Mouse (Mus musculus): Measurements from ENCODE around the gene Tnrc6c.

Gene Tnrc6c

DNA sequence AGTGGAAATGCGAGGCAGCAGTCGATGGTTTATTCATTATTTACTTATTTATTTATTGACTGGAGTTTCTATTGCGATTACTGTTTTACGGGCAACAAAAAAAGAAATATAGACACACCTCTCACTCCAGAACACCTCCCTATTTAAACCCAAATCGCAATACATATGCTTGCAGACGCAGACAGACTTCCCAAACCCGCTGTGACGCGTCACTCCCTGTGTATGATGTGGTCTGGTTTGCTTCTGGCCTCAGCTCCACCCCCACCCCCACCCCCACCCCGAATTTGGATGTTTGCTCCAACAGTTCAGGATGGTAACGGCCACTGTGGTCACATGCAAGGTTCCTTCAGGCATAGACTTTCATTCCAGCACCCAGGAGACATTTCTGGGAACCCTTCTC, 15.3 kb upstream of the Tnrc6c start:
- no peak for DNase-seq

DNA sequence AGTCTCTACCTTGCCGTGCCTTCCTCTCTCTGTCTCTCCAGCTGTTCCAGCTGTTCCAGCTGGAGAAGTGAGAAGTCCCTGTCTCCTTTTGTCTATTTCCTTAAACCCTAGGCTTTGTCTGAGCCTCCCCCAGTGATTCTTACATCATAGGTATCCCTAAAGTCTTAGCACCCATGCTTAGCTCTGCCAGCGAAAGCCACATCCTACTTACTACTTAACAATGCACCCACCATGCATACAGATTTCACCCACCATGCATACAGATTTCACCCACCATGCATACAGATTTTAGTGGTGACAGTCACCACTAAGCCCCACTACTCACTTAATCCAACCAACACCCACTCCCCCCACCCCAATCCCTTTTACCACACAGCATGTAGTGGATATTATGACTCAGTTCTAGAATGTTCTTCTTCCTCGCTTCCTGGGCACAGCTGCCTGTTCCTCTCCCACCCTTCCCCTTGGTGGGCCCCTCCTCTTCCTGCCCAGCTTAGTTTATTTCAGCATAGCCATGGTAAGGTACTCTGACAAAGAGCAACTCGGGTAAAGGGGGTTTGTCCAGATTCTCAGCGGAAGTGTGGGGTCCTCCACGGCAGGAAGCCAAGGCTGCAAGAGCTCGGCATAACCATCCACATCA, 14.6 kb upstream of the Tnrc6c start:
- no peak for DNase-seq

DNA sequence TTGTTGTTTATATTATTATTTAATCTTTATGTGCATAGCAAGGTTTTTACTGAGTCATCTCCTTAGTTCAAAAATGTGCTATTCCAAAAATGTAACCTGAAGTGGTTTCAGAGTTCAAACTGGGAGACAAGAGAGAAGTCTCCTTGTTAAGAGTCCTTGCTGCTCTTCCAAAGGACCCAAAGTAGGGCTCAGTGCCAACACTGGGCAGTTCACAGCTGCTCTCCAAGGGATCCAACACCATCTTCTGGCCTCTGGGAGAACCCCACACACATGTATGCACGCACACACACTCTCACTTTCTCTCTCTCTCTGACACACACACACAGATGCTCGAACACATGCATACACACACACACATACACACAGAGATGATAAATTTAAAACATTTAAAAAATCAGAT, 11.9 kb upstream of the Tnrc6c start:
- DNase-seq = no peak

DNA sequence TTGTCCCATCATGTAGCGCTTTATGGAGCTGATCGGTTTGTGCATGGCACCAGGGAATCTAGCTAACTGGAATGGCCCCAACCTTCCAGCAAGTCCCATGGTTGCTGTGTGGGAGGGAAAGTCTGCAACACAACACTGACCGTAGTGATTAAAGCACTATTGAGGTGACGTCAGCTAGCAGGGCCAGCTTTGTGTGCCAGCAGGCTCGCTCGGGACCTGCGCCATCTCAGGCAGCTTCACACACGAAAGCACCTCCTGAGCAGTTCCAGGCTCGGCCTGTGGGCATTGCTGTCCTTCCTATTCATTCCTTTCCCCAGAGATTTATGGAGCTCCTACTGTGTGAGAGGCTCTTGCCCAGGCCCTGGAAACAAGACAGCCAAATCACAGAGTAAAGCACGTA, 10.8 kb upstream of the Tnrc6c start:
- no peak for DNase-seq

DNA sequence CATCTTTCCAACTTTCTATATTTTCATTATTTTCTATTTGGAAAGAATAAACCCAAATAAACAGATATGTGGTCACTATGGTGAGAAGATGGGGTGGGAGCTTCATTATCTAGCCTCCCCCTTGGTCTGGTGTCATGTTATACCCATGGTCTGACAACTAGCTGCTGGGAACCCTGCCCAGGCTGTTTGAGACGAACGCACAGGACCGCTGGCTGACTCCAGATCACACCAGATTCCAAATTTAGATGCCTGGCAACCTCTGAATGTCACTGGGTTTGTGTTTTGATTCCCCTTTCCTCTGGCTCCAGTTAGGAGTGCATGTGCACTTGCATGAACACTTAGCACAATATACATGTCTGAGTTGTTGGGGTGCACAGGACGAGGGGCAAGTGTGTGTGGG, 7.3 kb upstream of the Tnrc6c start:
- DNase-seq = no peak

DNA sequence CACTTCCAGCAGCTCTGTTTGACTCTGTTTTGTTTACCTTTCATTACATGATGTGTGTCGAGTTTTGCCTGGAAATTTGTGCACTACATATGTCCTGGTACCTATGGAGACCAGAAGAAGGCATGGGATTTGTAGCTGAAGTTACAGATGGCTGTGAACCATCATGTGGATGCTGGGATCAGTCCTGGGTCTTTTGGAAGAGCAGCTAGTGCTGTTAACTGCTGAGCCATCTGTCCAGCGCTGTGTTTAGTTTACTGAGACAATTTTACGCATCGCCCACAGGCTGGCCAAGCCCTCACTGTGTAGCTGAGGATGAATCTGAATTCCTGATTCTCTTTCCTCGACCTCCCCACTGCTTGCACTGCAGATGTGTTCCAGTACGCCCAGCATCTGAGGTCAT, 6.1 kb upstream of the Tnrc6c start:
- no peak for DNase-seq

DNA sequence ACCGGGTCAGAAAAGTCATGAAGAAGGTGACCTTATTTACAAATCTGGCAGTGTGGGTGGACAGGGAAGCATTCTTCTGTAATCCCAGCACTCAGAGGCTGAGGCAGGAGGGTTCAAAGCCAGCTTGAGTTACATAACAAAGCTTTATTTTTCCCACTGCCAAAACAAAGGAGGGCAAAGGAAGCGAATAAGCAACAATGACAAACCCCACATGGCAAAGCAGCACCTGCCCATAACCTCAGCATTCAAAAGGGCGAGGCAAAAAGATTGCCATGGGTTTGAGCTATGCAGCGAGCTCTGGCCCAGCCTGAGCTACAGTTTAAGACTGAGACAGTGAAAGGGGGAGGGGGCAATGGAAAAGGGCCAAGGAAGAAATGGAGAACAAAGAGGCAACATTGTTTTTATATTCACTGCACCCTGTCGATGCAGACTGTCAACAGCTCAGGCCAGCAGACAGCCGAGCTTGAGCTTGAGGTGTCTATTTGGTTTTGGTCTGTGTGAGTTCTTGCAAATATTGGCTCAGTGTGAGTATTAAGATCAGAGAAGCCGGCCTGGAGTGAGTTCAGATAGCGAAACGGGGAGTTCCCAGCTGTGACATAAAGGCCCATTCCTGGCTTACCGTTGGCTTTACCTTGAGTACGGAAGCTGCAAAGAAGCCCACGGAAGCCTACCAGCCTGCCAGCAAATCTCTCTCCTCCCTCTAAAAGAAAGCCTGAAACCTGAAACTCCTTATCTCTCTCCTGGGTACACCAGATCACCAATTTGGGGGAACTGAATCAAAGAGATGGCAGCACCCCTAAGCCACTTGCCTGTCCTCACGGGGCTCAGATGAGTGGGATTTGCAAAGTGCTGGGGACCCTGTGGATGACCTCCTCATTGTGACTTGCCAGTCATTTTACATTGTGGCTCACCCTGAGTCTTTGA, 3.1 kb upstream of the Tnrc6c start:
- no peak for DNase-seq

DNA sequence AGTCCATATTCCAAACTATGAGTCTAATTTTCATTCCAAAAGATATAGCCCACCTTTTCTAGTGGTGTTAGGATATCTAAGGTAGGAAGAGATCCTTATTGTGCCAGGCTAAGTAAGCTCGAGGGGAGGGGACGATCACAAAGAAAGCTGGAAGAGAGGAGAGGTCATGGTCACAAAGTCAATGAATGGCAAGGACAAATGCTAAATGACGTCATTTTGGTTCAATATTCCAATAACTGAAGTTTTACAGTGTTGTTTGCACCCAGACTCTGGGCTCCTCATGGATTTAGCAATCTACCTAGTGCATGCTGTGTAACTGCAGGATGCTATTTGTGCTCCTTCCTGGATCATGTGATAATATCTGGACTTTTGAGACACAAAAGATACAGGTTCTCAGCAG, 1.2 kb upstream of the Tnrc6c start:
- no peak for DNase-seq

DNA sequence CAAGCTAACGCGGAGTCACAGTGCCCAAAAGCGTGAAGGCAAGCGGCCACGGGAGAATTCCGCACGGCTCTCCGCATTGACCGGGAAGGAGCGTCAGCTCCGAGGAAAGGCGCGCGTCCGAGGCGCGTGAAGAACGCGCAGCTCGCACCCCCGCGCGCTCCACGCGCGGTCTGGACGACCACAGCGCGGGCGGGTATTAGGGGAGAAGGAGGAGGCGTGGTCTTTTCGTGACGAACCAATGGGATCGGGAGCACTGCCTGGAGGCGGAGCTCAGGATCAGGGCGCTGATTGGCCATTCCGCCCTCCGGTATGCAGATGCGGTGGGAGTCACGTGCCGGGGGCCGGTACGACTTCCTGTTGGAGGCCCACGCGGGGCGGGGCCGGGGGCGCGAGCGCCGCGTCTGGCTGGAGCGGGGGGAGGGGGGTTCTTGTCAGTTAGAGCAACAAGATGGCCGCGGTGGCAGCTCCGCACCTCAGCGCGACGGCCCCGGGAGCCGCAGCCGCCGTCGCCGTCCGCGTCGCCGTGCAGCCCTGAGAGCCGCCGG, 363 bp downstream of the Tnrc6c start:
- DNase-seq = peak; percentile 100

DNA sequence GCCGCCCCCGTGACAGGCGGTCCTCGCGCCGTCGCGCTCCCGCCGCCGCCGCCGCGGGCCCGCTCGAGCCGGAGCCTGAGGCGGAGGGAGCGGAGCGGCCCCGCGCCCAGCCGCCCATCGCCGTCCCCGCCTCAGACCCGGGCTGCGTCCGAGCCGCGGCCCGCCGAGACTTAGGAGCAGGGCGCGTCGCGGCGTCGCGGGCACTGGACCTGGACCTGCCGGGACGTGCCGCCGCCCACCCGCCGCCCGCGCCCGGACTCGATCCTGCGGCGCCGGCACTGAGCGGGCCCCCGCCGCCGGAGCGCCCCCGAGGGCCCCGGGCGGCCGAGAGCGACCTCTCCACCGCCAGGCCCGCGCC, 824 bp downstream of the Tnrc6c start:
- no peak for DNase-seq

DNA sequence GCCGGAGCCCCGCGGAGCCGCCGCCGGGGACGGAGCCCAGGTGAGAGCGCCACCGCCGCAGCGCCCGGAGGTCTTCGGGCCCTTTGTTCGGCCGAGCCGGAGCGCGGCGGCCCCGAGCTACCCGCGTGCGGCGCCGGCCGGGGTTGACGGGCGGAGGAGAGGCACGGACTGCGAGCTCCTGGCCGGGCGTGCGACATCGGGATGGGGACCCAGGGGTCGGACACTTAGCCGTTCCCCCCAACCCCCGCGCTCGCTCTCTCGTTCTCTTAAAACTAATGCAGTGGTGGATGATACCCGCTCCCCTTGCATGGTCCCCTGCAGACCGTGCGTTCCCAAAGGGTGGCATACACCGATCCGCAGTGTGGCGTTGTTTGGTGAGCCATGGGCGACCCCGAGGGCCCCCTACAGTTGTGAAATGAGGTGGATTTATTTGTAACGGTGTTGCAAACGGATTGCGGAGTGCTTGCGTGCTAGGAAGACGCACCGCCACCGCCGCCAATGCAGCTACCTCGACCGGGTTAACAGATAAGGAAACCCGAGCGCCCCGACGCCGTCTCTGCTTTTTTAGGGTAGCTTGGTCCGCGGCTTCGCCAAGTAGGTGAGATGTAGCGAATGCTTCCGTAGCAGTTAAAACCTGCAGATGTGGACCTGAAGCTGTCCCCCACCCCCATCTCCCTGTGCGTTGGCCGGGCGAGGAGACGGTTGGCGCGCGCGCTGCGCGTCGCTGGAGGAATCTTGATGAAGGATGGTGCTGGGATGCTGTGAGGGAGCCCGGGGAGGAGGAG, 1.4 kb downstream of the Tnrc6c start:
- peak; percentile 35 for DNase-seq

DNA sequence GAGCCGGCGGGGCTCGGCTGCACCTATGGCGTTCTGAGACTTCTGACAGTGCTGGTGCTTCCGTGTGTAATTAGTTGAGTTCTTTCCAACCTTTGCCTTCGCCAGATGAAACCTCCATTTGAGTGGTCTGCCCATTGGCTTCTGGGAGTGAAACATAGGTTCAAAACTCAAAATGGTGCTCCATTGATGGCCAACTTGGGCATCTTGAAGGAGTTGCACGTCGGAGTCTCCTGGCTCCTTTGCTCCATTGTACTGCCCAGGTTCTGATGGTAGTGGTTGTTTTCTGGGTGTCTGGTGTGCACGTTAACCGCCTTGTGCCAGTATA, 1.9 kb downstream of the Tnrc6c start:
- DNase-seq = no peak

DNA sequence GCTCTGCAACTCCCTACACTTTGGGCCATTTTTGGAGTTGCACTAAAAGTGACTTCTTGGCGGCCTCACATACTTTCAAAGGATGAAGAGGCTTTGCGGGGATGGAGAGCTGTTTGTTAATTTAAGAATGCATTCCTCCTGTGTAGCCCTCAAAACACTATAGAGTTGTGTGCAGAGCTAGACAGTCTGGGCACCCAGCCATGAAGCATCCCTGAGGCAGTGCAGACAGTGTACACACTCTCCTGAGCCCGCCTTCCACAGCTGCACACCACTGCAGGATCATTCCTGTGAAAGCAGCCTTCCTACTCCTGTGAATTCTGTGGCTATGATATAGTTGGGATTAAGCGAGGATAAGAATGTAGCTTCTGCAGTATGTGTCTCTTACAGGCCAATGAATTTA, 4.9 kb downstream of the Tnrc6c start:
- DNase-seq = no peak

DNA sequence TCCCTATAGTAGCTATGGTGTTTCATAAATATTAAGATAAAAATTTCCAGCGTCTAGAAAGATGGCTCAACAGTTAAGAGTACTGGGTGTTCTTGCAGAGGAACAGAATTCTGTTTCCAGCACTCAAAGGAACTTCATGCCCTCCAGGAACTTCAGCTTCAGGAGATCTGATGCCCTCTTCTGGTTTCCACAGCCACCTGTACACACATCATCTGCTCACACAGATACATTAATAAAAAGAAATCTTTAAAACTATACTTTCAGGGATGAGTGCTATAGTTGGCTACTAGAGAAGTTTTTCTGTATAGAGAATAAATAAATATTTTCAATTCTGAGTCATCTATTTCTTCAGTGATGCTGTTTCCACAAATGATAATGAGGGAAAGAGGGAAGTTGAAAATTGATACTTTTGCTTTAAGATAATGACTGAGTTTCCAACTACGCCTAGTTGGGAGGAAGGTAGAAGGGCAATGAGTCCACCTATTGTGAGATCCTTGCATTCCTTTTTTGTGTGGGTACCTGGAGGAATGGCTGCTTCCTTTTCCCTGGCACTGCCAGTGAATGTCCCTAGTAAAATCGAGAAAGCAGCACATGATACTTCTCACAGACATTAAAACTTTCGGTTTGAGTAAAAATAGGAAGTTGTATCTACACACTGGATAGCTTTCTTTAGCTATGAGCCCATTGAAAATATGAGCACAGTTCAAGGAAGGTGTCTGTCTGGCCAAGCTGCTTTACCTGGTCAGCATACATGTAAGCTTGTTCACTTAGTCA, 9.1 kb downstream of the Tnrc6c start:
- DNase-seq = no peak

DNA sequence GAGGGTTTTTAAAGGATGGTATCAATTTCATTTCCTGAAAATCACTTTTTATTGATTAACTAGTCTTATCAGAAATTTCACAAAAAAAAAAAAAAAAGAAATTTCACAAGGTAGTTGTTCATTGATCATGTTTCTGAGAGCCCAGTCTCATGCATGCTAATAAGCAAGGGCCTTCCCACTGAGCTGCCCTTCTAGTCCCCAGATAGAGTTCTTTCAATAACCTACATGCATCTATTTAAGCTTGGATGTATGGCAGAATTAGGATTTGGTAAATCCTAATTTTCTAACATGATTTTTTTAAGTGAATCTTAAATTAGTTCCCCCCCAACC, 9.7 kb downstream of the Tnrc6c start:
- DNase-seq = no peak

DNA sequence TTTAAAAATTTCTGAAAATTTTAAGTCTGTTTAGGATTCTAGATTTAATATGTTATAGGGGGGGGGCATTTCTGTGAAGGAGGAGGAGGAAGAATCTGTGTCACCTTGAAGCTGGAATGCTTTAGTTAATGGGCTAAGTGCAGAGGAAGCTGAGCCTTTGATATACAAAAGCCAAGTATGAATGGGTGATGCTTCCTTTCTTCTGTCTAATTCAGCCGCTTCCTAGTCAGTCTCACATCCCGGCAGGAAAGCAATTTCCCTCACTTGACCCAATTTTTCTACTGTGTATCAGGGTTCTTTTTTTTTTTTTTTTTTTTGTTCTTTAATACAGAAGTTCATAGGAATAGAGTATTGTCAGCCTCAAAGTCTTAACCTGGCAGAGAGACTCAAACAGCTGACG, 11.1 kb downstream of the Tnrc6c start:
- DNase-seq = no peak

DNA sequence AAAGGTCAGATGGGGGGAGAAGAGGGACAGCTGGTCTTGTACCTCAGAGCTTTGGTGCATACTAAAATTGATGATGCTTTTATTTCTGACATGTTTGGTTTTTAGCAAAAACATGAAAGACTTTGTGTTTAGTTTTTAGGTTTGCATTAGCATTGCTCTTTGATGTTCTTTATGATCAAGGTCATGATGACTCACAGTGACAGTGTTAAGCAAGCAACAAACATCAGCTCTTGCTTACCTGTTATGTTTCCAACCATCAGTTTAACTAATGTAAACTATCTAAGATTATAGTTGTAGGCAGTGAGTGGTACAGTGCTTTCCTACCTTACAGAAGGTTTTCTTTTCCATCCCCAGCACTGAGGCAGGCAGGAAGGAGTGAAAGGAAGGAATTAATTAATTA, 12.5 kb downstream of the Tnrc6c start:
- no peak for DNase-seq

DNA sequence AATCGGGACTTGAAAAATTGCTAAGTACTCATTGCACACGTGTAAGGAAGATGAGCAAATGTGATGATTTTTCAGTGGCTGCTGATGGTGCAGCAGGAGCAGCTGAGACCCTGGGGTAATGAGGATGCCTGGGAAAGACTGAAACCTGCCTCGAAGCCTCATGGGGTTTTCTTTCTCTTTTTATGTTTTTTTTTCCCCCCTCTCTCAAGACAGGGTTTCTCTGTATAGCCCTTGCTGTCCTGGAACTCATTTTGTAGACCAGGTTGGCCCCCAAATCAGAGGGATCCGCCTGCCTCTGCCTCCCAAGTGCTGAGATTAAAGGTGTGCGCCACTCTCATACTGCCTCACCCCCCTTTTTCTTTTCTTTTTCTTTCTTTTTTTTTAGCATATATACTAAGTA, 13.1 kb downstream of the Tnrc6c start:
- DNase-seq = no peak

DNA sequence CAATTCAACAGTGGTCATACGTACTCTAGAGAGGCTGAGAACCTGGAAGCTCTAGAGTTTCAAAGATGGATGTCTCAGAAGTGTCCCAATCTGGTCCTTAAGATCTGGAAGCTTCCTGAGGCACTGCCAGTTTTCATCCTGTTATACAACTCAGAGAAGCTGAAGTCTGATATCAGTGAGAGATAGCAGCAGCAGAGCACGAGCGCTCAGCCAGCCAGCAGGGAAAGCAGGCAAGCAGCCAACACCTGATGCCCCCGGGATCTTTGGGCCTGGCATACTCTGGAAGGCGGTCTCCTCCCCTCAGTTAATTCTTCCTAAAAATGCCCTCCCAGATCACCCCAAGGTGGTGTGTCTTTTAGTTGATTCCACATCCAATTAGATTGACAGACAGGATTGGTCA, 13.7 kb downstream of the Tnrc6c start:
- no peak for DNase-seq

DNA sequence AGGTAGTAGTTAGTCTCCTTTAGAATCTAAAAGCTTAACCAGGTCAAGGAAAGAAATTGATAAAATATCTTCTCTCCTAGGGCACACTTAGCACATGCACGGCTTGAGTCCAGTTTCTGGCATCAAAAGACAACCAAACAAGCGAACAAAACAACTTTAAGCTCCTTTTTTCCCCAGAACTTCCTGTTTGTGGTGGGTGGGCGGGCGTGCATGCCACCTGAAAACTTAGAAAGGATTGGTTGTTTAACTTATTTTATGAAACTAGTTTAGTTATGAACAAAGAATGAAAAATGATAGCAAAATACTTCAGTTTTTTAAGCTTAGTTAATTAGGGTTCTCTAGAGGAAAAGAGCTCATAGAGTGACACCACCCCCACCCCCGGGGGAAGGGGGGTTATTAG, 17.5 kb downstream of the Tnrc6c start:
- no peak for DNase-seq

DNA sequence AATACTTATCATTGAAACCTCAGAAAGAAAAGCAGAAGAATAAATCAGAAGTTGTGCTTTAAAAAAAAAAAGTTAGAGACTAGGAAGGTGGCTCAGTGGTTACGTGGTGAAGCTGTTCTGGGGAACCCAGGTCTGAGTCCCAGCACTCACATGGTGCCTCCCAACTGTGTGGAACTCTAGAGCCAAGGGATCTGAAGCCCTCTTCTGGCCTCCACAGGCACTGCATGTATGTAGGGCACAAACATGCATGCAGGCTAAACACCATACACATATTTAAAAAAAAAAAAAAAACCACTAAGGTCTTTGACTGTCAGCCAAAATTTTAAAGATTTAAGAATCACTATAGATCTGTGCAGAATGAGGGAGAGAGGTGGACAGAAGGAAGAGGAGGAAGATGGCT, 20.4 kb downstream of the Tnrc6c start:
- no peak for DNase-seq

DNA sequence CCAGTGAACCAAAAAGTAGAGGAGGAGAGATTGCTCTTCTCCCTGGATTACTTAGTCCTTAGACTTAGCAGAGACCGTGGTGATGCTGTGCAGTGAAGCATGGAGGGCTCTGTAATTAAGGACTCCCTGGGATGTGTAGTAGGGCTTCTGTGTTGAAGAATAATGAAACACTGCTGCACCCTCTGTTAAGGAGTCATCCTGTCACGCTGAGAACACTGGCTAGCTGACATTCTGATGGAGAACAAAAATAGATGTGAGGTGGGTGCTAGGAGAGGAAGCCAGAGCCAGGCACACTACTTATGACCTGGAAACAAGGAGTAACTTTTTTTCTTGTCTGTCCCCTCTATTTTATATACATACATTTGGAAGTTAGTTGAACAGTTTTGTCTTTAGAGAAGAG, 22.6 kb downstream of the Tnrc6c start:
- DNase-seq = no peak

DNA sequence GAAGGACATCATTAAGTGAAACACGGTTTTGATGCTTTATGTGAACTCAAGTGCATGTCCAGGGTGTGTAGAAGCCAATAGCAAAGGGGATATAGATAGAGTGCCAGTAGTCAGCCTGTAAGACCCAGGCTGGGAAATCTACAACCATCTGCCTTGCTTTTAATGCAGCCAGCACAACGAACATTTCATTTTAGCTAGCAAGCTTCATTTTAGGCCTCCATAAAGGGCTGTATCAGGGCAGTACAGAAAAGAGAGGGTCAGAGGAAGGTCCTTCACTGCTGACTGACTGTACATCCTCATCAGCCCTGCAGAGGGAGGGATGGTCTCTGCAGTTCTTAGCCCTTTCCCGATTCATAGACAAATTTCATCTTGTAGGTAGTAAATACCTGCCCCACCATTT, 23.0 kb downstream of the Tnrc6c start:
- no peak for DNase-seq

Measured in kidney, adult 11 months (tissue).